Mouse (Mus musculus) intestine, embryonic 14.5 days (tissue): ENCODE measurements at regions not wholly inside any gene's neighbourhood (a gene's known extent, or its start where the extent isn't known, plus 50 kb on each side); places are given as distances from the start of the nearest gene placed in this dataset.

Experiments used
- ATAC-seq: fragments of 200-750 bp; cut with Nextera tagmentation; replicated peaks from 2 replicates; pipeline ENCODE4 v1.8.0; 2017; ENCODE audit warnings: low read depth, moderate number of reproducible peaks, moderate TSS enrichment, moderate library complexity; ENCODE audit not compliant: low FRiP score, low TSS enrichment
- DNase-seq: peaks from one replicate; pipeline ENCODE4 v3.0.0-alpha.2; 2018; ENCODE audit warnings: low spot score
- H3K27ac ChIP-seq: fragments of 300-500 bp; sonication (generic); 2 replicates; pipeline ENCODE4 v1.5.1; 2014; ENCODE audit warnings: low read depth, mild to moderate bottlenecking, control low read depth
- H3K27me3 ChIP-seq: fragments of 300-500 bp; sonication (generic); replicated peaks from 2 replicates; pipeline ENCODE4 v1.6.1; 2014; ENCODE audit warnings: low read length, control low read depth; ENCODE audit not compliant: control insufficient read depth, insufficient read depth
- H3K36me3 ChIP-seq: fragments of 300-500 bp; sonication (generic); 2 replicates; pipeline ENCODE4 v1.6.1; 2014; ENCODE audit warnings: low read length, control low read depth; ENCODE audit not compliant: control insufficient read depth, insufficient read depth
- H3K4me1 ChIP-seq: fragments of 300-500 bp; sonication (generic); replicated peaks from 2 replicates; pipeline ENCODE4 v1.6.1; 2014; ENCODE audit warnings: low read length, control low read depth, mixed read lengths; ENCODE audit not compliant: control insufficient read depth, insufficient read depth
- H3K4me2 ChIP-seq: fragments of 300-500 bp; sonication (generic); 2 replicates; pipeline ENCODE4 v1.6.1; 2014; ENCODE audit warnings: low read length
- H3K4me3 ChIP-seq: fragments of 300-500 bp; sonication (generic); 2 replicates; pipeline ENCODE4 v1.5.1; 2014; ENCODE audit warnings: low read depth, low read length, control low read depth, mixed read lengths
- H3K9ac ChIP-seq: fragments of 300-500 bp; sonication (generic); 2 replicates; pipeline ENCODE4 v1.6.1; 2014; ENCODE audit warnings: mild to moderate bottlenecking, low read length
- H3K9me3 ChIP-seq: fragments of 300-500 bp; sonication (generic); 2 replicates; pipeline ENCODE4 v1.6.1; 2016; ENCODE audit warnings: low read length, control low read depth; ENCODE audit not compliant: control insufficient read depth
- WGBS: fragments of 180-500 bp; shearing (Covaris S2); extraction: QIAGEN DNeasy Blood & Tissue Kit; methylation state at CpG from one replicate; pipeline ENCODE4 v1.1.7; 2014; 5-methylcytosine and 5-hydroxymethylcytosine counted together

DNA sequence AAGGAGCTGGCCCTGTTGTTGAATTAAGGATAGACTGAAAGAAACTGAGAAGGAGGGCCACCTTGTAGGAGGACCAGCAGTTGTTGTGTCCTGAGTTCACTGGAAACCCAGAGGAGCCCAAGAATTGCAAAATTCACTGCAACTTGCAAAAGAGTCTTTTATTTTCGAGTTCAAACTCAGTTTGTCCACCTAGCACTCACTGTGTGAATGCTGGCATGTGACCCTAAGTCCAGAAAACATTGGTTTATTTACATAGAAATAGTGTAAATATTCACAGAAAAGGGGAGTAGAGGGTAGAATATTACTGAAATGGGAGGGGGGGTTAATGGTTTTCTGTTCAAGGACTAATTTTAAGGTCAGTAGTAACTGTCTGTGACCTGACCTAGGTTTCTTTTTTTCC, 394.7 kb downstream of the 4933405O20Rik start:
- Histone ChIP-seq H3K9me3 (no peaks in the 10 kb centered on the region), H3K27me3 (no peaks in the 10 kb centered on the region), H3K27ac (no peak overlapping the region), H3K36me3 (no peaks in the 10 kb centered on the region), H3K4me1 (no peaks in the 10 kb centered on the region), H3K9ac (no peak overlapping the region), H3K4me3 (no peak overlapping the region), H3K4me2 (no peak overlapping the region)
- no peak for DNase-seq
- WGBS, result 63% methylated on average over 1 of the region's 1 CpGs
- no peak for ATAC-seq

DNA sequence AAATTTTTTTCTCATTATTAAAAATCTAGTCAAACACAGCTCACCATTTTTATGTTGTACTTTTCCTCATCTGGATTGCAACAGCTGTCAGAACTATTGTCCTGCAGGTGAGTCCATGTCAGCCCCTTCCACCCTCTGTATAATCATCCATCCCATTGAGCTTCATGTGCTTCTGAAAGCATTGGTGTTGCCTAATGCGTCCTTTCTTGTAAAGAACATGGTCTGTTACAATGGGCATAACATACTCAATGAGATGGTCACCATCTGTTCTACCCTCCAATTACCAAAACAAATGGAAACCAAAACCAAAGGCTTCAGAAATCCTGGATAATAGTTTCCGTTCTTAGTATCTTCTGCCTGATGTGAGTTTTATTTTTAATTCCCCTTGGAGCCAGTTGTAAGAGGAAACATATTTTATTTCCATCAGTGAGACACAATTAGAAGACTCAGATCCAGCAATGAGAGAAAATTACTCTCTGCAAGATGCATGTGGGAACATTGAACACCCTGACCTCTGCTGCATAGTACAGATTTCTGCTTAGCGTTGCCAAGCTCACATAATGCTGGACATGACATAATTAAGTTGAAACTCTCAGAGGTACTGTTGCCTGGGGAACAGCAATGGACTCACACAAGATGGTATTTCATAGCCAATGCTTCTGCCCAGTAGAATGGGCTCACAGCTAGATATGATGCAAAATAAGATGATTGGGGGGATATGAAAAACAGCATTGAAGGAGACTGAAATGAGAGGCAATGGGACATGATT, 443.1 kb downstream of the 4933405O20Rik start:
- H3K9ac ChIP-seq, result no peak overlapping the region
- ATAC-seq, result no peak
- no peaks in the 10 kb centered on the region for H3K36me3 ChIP-seq
- H3K4me1 ChIP-seq, result no peaks in the 10 kb centered on the region
- no peak overlapping the region for H3K4me3 ChIP-seq
- H3K4me2 ChIP-seq, result no peak overlapping the region
- H3K9me3 ChIP-seq, result no peaks in the 10 kb centered on the region
- H3K27ac ChIP-seq, result no peak overlapping the region
- DNase-seq, result no peak
- WGBS, result 73% methylated on average over 3 of the region's 3 CpGs
- no peaks in the 10 kb centered on the region for H3K27me3 ChIP-seq

DNA sequence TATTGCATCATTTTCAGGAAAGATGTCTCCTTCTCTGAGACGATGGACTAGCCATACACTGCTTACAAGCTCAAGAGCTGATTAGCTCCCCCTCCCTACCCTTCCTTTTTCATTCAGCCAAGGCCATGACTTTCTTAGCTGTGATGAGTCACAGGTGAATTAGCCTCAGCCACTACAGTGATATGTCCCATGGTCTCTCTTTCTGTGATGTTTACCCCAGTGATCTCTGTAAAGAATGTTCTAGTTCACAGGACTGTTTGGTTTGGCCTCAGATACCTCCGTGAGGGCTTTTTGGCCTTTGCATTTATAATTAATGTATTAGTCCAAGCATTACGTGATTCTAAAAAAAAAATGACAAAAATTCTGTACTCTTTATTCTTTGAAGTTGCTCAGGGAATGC, 452.5 kb downstream of the 4933405O20Rik start:
- Histone ChIP-seq H3K27ac (no peak overlapping the region), H3K4me1 (no peaks in the 10 kb centered on the region), H3K4me3 (no peak overlapping the region), H3K9ac (no peak overlapping the region), H3K27me3 (no peaks in the 10 kb centered on the region), H3K4me2 (no peak overlapping the region), H3K9me3 (no peaks in the 10 kb centered on the region), H3K36me3 (no peaks in the 10 kb centered on the region)
- 75% methylated on average over 3 of the region's 3 CpGs for WGBS
- ATAC-seq (no peak), DNase-seq (no peak)

DNA sequence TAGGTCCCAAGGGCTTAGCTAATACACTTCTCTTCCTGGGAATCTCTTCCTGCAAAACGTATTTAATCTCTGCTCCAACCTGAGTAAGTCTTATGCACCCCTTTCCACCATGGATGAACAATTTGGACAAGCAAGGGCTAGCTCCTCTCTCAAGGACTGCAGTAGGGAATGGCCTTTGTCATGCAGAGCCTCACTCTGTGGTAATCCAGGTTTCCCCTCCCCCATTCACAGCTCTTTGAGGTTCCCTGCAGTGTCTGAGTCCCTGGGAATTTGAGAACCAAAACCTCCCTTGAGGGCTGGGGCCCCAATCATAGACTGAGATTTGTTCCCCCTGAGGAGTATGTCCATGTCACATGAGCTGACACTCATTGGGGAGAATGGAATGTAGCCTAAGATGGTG, 442.5 kb upstream of the Ano5 start:
- ATAC-seq (no peak), DNase-seq (no peak)
- H3K4me1 ChIP-seq, result no peaks in the 10 kb centered on the region
- no peak overlapping the region for H3K4me2 ChIP-seq
- H3K4me3 ChIP-seq, result no peak overlapping the region
- no peak overlapping the region for H3K9ac ChIP-seq
- H3K9me3 ChIP-seq, result no peaks in the 10 kb centered on the region
- 40% methylated on average over 1 of the region's 1 CpGs for WGBS
- no peak overlapping the region for H3K27ac ChIP-seq
- H3K36me3 ChIP-seq, result no peaks in the 10 kb centered on the region
- H3K27me3 ChIP-seq, result no peaks in the 10 kb centered on the region

DNA sequence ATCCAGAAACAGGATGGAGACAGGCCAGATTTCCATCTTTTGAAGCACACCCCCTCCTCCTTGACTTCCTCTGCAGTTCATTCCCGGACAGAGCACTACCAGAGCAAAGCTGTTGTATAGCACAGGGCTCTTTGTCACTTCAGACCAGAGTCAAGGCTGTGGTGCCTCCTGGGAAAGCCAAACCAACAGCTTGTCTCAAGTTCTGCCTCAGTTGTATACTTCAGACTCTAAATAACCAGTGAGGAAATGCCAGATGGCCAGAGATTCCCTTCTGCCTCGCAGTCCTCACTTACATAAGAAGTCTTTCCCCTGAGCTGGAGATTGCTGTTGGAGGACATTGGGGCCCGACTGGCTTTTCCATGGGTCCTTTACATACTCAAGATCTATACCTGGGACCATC, 417.1 kb upstream of the Ano5 start:
- Histone ChIP-seq H3K4me3 (no peak overlapping the region), H3K4me2 (no peak overlapping the region), H3K36me3 (no peaks in the 10 kb centered on the region), H3K4me1 (no peaks in the 10 kb centered on the region), H3K27me3 (no peaks in the 10 kb centered on the region), H3K9ac (no peak overlapping the region), H3K9me3 (no peaks in the 10 kb centered on the region), H3K27ac (no peak overlapping the region)
- ATAC-seq (no peak), DNase-seq (no peak)
- WGBS, result 71% methylated on average over 3 of the region's 3 CpGs

DNA sequence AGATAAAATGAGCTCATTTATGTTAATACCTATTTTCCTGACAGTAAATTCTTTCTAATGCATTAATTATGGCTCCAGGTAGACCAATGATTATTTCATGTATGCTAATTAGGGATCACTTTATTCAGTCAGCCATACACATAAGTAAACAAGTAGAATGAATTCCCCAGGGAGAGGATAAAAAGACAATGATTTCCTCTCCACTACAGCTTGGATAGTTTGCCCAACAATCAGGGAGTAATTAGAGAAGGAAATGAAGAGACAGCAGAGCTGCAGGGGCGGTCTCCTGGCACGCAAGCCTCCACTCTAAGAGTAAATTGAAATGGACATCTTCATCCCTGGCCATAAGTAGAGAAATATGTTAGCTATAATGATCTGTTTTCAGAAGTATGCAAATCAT, 409.7 kb upstream of the Ano5 start:
- no peak overlapping the region for H3K27ac ChIP-seq
- no peaks in the 10 kb centered on the region for H3K4me1 ChIP-seq
- no peak for DNase-seq
- H3K36me3 ChIP-seq, result no peaks in the 10 kb centered on the region
- no peak overlapping the region for H3K4me2 ChIP-seq
- H3K27me3 ChIP-seq, result no peaks in the 10 kb centered on the region
- ATAC-seq, result no peak
- H3K4me3 ChIP-seq, result no peak overlapping the region
- H3K9me3 ChIP-seq, result no peaks in the 10 kb centered on the region
- WGBS, result 77% methylated on average over 2 of the region's 2 CpGs
- H3K9ac ChIP-seq, result no peak overlapping the region

DNA sequence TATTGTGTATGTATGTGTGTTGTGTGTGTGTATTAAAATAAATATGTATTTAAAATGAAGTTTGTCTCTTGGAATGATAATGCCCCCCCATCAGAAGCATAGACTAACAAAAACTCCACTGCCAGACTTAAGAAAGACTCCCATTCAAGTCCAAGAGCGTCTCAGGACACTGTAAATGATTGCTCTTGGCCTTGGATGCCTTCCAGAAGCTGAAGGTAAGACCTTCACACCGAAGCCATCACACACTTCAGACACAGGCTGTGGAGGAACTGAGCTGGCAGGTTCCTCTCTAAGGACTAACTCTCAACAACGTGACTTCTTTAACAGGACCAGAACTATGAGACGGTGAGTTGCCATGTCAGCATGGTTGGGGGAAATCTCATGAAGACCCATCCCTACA, 370.0 kb upstream of the Ano5 start:
- H3K4me2 ChIP-seq, result no peak overlapping the region
- H3K9me3 ChIP-seq, result no peaks in the 10 kb centered on the region
- no peak overlapping the region for H3K27ac ChIP-seq
- no peak for DNase-seq
- no peaks in the 10 kb centered on the region for H3K27me3 ChIP-seq
- H3K36me3 ChIP-seq, result no peaks in the 10 kb centered on the region
- no peak overlapping the region for H3K9ac ChIP-seq
- 76% methylated on average over 4 of the region's 4 CpGs for WGBS
- H3K4me1 ChIP-seq, result no peaks in the 10 kb centered on the region
- no peak overlapping the region for H3K4me3 ChIP-seq
- no peak for ATAC-seq

DNA sequence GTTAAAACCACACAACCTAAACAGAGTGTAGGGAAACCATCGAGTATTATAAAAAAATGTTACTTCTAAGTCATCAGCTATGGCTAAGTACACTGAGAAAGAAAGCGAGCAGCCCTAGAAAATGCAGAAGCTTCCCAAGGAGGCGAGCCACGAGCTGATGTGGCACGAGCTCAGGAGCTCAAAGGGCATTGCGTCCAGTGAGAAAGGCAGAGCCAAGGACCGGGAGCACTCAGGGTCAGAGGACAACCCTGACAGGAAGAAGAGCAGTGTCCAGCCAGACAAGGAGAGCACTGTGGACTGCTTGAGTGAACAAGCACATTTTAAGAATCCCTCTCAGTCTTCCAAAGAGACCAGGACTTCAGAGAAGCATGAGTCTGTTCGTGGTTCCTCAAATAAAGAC, 335.6 kb upstream of the Ano5 start:
- H3K36me3 ChIP-seq, result no peaks in the 10 kb centered on the region
- no peak overlapping the region for H3K9ac ChIP-seq
- no peaks in the 10 kb centered on the region for H3K27me3 ChIP-seq
- no peak overlapping the region for H3K4me2 ChIP-seq
- ATAC-seq (no peak), DNase-seq (no peak)
- no peaks in the 10 kb centered on the region for H3K4me1 ChIP-seq
- H3K9me3 ChIP-seq, result no peaks in the 10 kb centered on the region
- H3K27ac ChIP-seq, result no peak overlapping the region
- 89% methylated on average over 8 of the region's 8 CpGs for WGBS
- no peak overlapping the region for H3K4me3 ChIP-seq

DNA sequence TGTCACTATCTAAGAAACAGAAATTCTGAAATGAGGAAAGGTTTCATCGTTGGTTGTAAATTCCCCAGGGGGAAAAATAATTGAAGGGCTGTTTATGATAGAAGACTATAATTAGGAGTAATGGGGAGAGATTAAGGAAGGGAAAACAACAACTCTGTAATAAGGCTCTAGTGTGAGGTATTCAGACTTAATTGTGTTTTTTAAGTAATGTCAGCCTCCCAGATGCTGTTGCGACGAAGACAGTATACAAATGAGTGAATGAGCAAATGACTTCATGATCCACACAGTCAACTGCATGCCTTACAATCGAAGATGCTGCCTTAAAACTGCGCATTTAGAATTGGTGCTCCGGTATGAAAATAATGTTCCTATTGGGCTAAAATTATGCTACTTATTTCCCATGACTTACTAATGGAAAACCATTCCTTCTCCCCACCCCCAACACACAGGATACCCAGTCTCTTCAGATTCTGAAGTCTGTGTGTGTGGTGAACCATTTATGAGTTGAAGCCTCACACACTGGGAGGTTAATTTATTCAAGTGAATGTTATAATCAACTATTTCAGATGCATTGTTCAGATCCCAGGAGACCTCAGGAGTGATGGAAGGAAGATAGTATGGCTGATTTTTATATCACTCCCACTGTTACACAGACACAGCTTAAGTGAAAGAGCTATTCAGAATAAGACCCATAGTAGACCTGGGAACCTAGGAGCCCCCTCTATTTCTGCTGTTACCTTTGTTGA, 295.2 kb upstream of the Ano5 start:
- 85% methylated on average over 6 of the region's 6 CpGs for WGBS
- Histone ChIP-seq H3K4me2 (no peak overlapping the region), H3K4me1 (no peaks in the 10 kb centered on the region), H3K27ac (no peak overlapping the region), H3K36me3 (no peaks in the 10 kb centered on the region), H3K27me3 (no peaks in the 10 kb centered on the region), H3K9me3 (no peaks in the 10 kb centered on the region), H3K4me3 (no peak overlapping the region), H3K9ac (no peak overlapping the region)
- DNase-seq (no peak), ATAC-seq (no peak)
